Mouse (Mus musculus) midbrain, embryonic 12.5 days (tissue): Measurements from ENCODE around the gene Irak3. TPM values are rescaled to one million over a fixed set of nuclear protein-coding genes. Genes with fewer than 3 reads are reported as not detected.

Experiments
- ATAC-seq: fragments of 200-750 bp; cut with Nextera tagmentation; 2 replicates; pipeline ENCODE4 v1.8.0; 2017; ENCODE audit warnings: low read depth, moderate TSS enrichment, moderate library complexity; ENCODE audit not compliant: low FRiP score
- H3K27ac ChIP-seq: fragments of 300-500 bp; sonication (generic); replicated peaks from 2 replicates; pipeline ENCODE4 v1.5.1; 2016; ENCODE audit warnings: mild to moderate bottlenecking
- H3K27me3 ChIP-seq: fragments of 300-500 bp; sonication (generic); 2 replicates; pipeline ENCODE4 v1.6.1; 2016; ENCODE audit warnings: mild to moderate bottlenecking
- H3K36me3 ChIP-seq: fragments of 300-500 bp; sonication (generic); 2 replicates; pipeline ENCODE4 v1.6.1; 2016
- H3K4me1 ChIP-seq: fragments of 300-500 bp; sonication (generic); 2 replicates; pipeline ENCODE4 v1.6.1; 2016
- H3K4me2 ChIP-seq: fragments of 300-500 bp; sonication (generic); replicated peaks from 2 replicates; pipeline ENCODE4 v1.6.1; 2016; ENCODE audit warnings: mild to moderate bottlenecking, moderate library complexity
- H3K4me3 ChIP-seq: fragments of 300-500 bp; sonication (generic); 2 replicates; pipeline ENCODE4 v1.5.1; 2016; ENCODE audit warnings: mild to moderate bottlenecking
- H3K9ac ChIP-seq: fragments of 300-500 bp; sonication (generic); replicated peaks from 2 replicates; pipeline ENCODE4 v1.6.1; 2016; ENCODE audit warnings: mild to moderate bottlenecking, moderate library complexity
- H3K9me3 ChIP-seq: fragments of 300-500 bp; sonication (generic); 2 replicates; pipeline ENCODE4 v1.6.1; 2016; ENCODE audit warnings: mild to moderate bottlenecking
- WGBS: fragments of 180-500 bp; shearing (Covaris S2); methylation state at CpG from one replicate; pipeline ENCODE4 v1.1.7; 2016; 5-methylcytosine and 5-hydroxymethylcytosine counted together
- polyA plus RNA-seq: library from polyadenylated mRNA; unstranded; fragments of >200 nt; fragmentation: Nextera tagmentation; extraction: Ambion mirVana; gene quantifications from 2 replicates; pipeline ENCODE4 v1.2.1, GENCODE M21; 2016

Gene Irak3
- polyA plus RNA-seq, result 0.40 and 0.81 TPM in 2 replicates

- peak within 1 kb of the TSS; percentile 81 for H3K4me2 ChIP-seq
- H3K27me3 ChIP-seq, result peaks cover 42% of the 10 kb centered on the region
- 0 out of 2 replicates have a peak, but pooled peaks have one; percentile 41 for ATAC-seq
- peak within 1 kb of the TSS; percentile 32; the same call in 1 of the 2 replicates for H3K9ac ChIP-seq
- peak within 1 kb of the TSS; percentile 52 for H3K4me3 ChIP-seq
- H3K4me1 ChIP-seq, result peaks cover 10% of the 10 kb centered on the region
- H3K27ac ChIP-seq, result no peak within 1 kb of the TSS
- WGBS, result 3% methylated on average over 13 of the region's 13 CpGs
- no peaks in the 10 kb centered on the region for H3K36me3 ChIP-seq
- H3K9me3 ChIP-seq, result no peaks in the 10 kb centered on the region
Observed at GRCm38 (mm10) chr10:120201961-120202402, at the start of gene Irak3. TSS of gene Irak3 (minus strand) at chr10:120202130.

GRCm38 (mm10) chr10:120250911-120251683, 49.2 kb upstream of the Irak3 start:
- no peaks in the 10 kb centered on the region for H3K4me1 ChIP-seq
- H3K27ac ChIP-seq, result no peak overlapping the region
- no peak for ATAC-seq
- H3K9ac ChIP-seq, result no peak overlapping the region
- no peak overlapping the region for H3K4me3 ChIP-seq
- no peaks in the 10 kb centered on the region for H3K9me3 ChIP-seq
- H3K4me2 ChIP-seq, result no peak overlapping the region
- WGBS, result 64% methylated on average over 11 of the region's 11 CpGs
- H3K36me3 ChIP-seq, result no peaks in the 10 kb centered on the region
- H3K27me3 ChIP-seq, result peaks cover 5% of the 10 kb centered on the region; the same call in 1 of the 2 replicates

GRCm38 (mm10) chr10:120246994-120247750, 45.2 kb upstream of the Irak3 start:
- no peak overlapping the region for H3K4me3 ChIP-seq
- H3K9ac ChIP-seq, result no peak overlapping the region
- no peaks in the 10 kb centered on the region for H3K36me3 ChIP-seq
- H3K4me1 ChIP-seq, result no peaks in the 10 kb centered on the region
- no peak for ATAC-seq
- no peaks in the 10 kb centered on the region for H3K9me3 ChIP-seq
- no peaks in the 10 kb centered on the region for H3K27me3 ChIP-seq
- 48% methylated on average over 9 of the region's 9 CpGs for WGBS
- H3K27ac ChIP-seq, result no peak overlapping the region
- H3K4me2 ChIP-seq, result no peak overlapping the region

GRCm38 (mm10) chr10:120245681-120246080, 43.8 kb upstream of the Irak3 start:
- Histone ChIP-seq H3K27me3 (no peaks in the 10 kb centered on the region), H3K4me2 (no peak overlapping the region), H3K36me3 (no peaks in the 10 kb centered on the region), H3K9ac (no peak overlapping the region), H3K27ac (no peak overlapping the region), H3K4me1 (no peaks in the 10 kb centered on the region), H3K9me3 (no peaks in the 10 kb centered on the region), H3K4me3 (no peak overlapping the region)
- WGBS, result 85% methylated on average over 5 of the region's 5 CpGs
- ATAC-seq, result no peak

- WGBS, result 63% methylated on average over 6 of the region's 6 CpGs
- Histone ChIP-seq H3K9me3 (no peaks in the 10 kb centered on the region), H3K27ac (no peak overlapping the region), H3K4me1 (no peaks in the 10 kb centered on the region), H3K4me2 (no peak overlapping the region), H3K36me3 (no peaks in the 10 kb centered on the region), H3K9ac (no peak overlapping the region), H3K27me3 (no peaks in the 10 kb centered on the region), H3K4me3 (no peak overlapping the region)
- no peak for ATAC-seq
Observed at GRCm38 (mm10) chr10:120242421-120242820, 40.5 kb upstream of the Irak3 start.

- Histone ChIP-seq H3K9ac (no peak overlapping the region), H3K9me3 (no peaks in the 10 kb centered on the region), H3K27me3 (no peaks in the 10 kb centered on the region), H3K4me1 (no peaks in the 10 kb centered on the region), H3K27ac (no peak overlapping the region), H3K36me3 (no peaks in the 10 kb centered on the region), H3K4me3 (no peak overlapping the region), H3K4me2 (no peak overlapping the region)
- 64% methylated on average over 6 of the region's 6 CpGs for WGBS
- ATAC-seq, result no peak
Observed at GRCm38 (mm10) chr10:120239476-120239875, 37.5 kb upstream of the Irak3 start.

GRCm38 (mm10) chr10:120238241-120238640, 36.3 kb upstream of the Irak3 start:
- Histone ChIP-seq H3K4me1 (no peaks in the 10 kb centered on the region), H3K27ac (no peak overlapping the region), H3K36me3 (no peaks in the 10 kb centered on the region), H3K9me3 (no peaks in the 10 kb centered on the region), H3K9ac (no peak overlapping the region), H3K27me3 (no peaks in the 10 kb centered on the region), H3K4me3 (no peak overlapping the region), H3K4me2 (no peak overlapping the region)
- no peak for ATAC-seq
- WGBS, result 90% methylated on average over 8 of the region's 8 CpGs

- WGBS, result 86% methylated on average over 9 of the region's 9 CpGs
Observed at GRCm38 (mm10) chr10:120236855-120237254, 34.9 kb upstream of the Irak3 start.

GRCm38 (mm10) chr10:120233655-120234367, 31.9 kb upstream of the Irak3 start:
- no peak for ATAC-seq
- H3K4me2 ChIP-seq, result no peak overlapping the region
- peaks cover 26% of the 10 kb centered on the region for H3K36me3 ChIP-seq
- no peaks in the 10 kb centered on the region for H3K9me3 ChIP-seq
- H3K4me3 ChIP-seq, result no peak overlapping the region
- no peaks in the 10 kb centered on the region for H3K4me1 ChIP-seq
- no peak overlapping the region for H3K27ac ChIP-seq
- no peaks in the 10 kb centered on the region for H3K27me3 ChIP-seq
- WGBS, result 35% methylated on average over 18 of the region's 18 CpGs
- H3K9ac ChIP-seq, result no peak overlapping the region

More at GRCm38 (mm10) chr10:120236855-120237254, 34.9 kb upstream of the Irak3 start:
- Histone ChIP-seq H3K4me2 (no peak overlapping the region), H3K9ac (no peak overlapping the region), H3K27ac (no peak overlapping the region), H3K36me3 (0 out of 2 replicates have a peak, but pooled peaks cover 6% of the 10 kb centered on the region), H3K27me3 (no peaks in the 10 kb centered on the region), H3K4me1 (no peaks in the 10 kb centered on the region), H3K9me3 (no peaks in the 10 kb centered on the region), H3K4me3 (no peak overlapping the region)
- ATAC-seq, result no peak

- Histone ChIP-seq H3K27me3 (no peaks in the 10 kb centered on the region), H3K9me3 (no peaks in the 10 kb centered on the region), H3K4me3 (no peak overlapping the region), H3K4me2 (no peak overlapping the region), H3K27ac (no peak overlapping the region), H3K4me1 (peaks cover 12% of the 10 kb centered on the region), H3K36me3 (peaks cover 32% of the 10 kb centered on the region), H3K9ac (no peak overlapping the region)
- ATAC-seq, result no peak
- 31% methylated on average over 5 of the region's 5 CpGs for WGBS
Observed at GRCm38 (mm10) chr10:120231718-120232117, 29.8 kb upstream of the Irak3 start.

GRCm38 (mm10) chr10:120226871-120227661, 25.1 kb upstream of the Irak3 start, which contains the start of gene Llph:
TSS of gene Llph (plus strand) at chr10:120227070.
- H3K9me3 ChIP-seq, result no peaks in the 10 kb centered on the region
- H3K4me1 ChIP-seq, result peaks cover 12% of the 10 kb centered on the region
- no peaks in the 10 kb centered on the region for H3K27me3 ChIP-seq
- under 1% methylated on average over 57 of the region's 57 CpGs for WGBS
- peak within 1 kb of the TSS; percentile 92 for H3K4me2 ChIP-seq
- peak within 1 kb of the TSS; percentile 86 for H3K9ac ChIP-seq
- H3K27ac ChIP-seq, result no peak within 1 kb of the TSS
- peak within 1 kb of the TSS; percentile 100 for H3K4me3 ChIP-seq
- ATAC-seq, result peak; percentile 93
- H3K36me3 ChIP-seq, result peaks cover 31% of the 10 kb centered on the region
